Mouse (Mus musculus) gastrocnemius, adult 18-20 months (tissue): ENCODE measurements at regions not wholly inside any gene's neighbourhood (a gene's known extent, or its start where the extent isn't known, plus 50 kb on each side); places are given as distances from the start of the nearest gene placed in this dataset.

Experiments
- DNase-seq: peaks from one replicate; pipeline ENCODE4 v3.0.0; 2021; ENCODE audit warnings: low spot score

DNA sequence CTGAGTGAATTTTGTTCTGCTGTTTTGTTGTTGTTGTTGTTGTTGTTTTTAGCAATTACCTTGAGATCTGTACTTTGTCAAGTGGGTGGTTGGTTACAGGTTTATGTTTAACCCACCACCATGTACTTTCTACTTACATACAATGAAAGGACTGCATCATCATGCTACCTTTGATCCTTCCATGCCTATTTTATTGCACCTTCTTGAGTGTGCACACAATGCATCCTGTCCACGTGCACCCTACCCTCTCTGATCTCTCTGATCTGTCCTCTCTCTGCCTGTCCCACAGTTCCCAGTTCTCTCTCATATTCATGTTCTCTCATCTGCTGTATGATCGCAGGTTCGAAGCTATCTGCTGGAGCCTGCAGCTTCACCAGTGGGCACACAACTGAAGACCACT, 59.9 kb upstream of the Gas1 start:
- DNase-seq = no peak

DNA sequence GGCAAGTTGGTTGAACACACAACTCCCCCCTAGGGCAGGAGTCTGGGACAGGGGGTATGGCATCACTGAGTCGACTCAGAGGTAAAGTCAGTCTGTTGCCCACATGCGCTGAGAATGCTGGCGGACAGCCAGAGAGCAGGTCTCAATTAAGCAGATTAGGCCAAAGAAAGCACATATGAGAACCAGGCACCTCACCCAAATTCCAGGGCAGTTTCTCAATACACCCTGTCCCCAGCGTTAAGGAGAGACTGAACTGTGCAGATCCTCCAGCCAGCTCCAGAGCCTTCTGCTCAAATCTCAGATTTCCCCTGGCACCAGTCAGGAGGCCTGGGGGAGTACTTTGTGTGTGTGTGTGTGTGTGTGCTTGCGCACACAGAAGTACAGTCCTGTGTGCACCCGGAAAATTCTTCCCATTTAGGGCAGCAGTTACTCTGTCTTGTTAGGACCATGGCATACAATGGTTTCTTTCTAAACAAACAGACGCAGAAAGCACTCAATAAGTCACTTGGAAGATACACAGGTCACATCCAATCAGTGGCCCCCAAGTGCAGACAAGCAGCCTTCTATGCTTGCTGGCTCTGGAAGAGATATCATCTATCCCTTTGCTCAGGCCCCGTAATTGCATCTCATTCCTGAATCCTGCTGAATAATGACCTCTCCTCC, 65.4 kb upstream of the Gas1 start:
- DNase-seq = peak; percentile 30

DNA sequence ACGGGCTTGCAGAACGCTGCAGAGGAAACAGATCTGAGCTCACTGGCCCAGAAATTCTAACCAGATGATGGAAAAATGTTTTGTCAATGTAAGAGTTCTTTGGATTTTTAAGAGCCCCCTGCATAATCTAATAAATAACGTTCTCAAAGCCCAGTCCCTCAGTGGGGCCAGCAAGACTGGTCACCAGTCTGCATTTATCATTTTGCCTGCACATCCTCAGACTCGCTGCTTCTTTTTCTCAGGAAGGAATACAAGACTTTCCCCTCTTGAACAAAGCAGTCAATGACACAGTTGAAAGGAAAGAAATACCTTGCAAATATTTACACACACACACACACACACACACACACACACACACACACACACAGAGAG, 65.9 kb upstream of the Gas1 start:
- DNase-seq = no peak

DNA sequence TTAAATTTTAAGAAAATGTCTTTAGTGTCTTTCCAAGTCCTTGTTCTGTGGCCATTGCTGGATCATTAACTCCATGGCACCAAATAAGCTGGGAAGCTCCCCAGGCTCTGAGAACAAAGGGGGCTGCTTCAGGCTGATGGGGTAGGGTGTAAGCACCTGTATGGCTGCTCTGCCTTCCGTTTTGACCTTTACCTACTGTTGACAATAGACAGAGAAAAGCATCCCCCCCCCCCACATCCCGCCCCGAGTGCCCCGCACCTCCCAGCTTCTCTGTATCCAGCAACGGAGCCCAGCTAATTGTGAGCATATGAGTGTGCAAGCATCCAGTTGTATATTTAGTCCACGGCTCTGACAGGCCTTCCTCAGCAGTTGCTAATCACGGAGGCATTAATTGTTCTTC, 78.0 kb upstream of the Gas1 start:
- no peak for DNase-seq

DNA sequence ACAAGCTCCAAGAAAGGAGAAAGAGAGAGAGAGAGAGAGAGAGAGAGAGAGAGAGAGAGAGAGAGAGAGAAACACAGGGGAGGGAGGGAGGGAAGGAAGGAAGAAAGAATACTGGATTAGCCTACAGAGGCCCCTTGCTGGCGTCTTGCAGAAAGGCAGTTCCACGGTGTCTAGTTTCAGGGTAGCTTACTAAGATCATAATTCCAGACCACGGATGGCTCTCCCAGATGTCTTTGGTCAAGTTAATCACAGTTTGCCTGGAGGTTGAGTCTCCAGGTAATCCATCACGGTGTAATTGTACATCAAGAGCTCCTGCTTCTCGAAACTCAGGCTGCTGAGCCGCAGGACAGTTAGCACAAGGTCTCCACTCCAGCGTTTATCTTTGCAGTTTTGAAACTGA, 78.5 kb upstream of the Gas1 start:
- no peak for DNase-seq

DNA sequence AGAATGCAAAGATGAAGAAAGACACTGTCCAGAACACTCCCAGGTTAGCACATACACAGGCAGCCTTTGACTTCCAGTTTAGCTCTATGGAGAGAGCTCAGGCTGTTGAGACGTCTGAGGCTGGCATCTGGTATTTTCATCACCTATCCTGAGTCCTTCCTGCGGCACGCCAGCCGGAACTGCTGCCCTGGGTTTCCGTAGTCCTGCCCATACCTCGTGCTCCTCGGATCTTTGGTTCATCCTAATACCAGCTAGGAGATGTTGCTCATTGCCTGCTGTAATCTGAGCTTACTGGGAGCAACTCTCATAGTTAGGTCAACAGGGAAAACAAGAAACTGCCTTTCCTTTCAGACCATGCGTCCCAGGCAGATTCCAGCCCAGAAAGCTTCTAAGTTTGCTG, 79.8 kb upstream of the Gas1 start:
- no peak for DNase-seq

DNA sequence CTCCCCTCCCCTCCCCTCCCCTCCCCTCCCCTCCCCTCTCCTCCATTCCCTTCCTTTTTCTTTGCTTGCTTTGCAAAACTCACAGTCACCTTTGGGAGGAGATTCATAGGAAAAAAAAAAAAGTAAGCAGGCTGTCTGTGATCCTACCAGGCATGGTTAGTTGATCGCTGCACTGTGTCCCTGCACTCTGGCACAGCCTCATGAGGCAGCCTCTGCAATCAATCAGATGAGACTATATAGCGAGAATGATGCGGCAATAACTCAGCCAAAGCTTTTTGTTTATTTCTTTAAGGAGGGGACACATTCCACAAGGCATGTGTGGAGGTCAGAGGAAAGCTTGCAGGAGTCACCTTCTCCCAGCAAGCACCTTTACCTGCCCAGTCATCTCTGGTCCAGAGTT, 80.7 kb upstream of the Gas1 start:
- no peak for DNase-seq

DNA sequence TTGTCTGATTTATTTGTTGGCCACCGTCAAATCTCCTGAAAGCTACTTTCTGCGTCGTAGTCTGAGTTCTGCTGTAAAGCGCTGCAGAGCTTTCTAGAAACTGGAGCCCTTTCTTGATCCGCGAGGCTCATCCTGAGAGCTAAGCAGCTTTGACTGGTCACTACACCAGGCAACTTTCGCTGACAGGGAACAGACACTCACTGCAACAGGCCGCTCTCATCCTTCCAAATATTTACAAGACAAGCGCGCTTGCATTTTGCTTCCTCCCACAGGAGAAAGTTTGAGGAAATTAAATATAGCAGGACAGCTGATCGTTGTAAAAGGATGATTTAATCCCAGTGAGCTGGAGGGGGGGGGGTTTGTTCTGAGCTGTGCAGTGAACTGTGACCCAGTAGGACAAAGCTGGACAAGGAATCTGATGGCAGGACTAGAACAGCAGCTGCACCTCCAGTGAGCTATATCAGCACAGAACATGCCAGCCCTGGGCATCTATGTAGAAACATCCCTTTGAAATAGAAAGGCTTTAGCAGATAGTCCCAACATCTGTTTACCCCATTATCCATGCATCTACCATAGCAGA, 85.4 kb upstream of the Gas1 start:
- DNase-seq = no peak

DNA sequence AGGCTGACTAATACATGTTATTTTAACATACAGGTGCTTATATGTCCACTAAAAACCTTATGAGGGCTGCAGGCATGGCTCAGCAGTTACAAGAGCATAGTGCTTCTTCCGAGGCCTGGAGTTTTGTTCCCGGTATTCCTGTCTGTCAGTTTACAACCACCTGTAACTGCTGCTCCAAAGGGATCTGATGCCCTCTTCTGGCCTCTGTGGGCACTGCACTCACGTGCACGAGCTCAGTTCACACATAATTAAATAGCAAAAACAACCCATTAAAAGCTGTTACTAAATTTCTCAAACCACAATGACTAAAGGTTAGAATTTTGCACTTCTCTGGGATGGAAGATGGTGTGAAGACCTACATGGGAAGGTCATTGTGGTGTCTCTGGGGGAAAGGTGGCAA, 87.3 kb upstream of the Gas1 start:
- DNase-seq = no peak

DNA sequence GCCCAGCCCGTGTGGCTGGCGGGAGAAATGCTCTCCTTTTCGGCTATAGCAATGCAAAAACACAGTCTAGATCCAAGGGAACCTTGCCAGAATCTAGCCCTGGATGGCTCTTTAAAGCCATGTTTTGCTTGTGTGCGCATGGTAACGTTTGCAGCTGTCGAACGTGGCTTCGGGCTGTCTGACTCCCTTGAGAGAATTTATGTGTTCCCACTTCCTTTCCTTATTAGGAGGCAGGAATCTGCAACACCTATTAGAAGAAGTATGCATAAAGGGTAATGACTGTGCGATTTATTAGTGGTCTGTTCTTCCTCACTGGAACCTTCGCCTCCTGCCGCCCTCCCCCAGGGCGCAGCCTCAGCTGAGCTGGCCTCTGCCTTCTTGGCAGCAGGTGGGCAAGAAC, 90.4 kb upstream of the Gas1 start:
- peak; percentile 44 for DNase-seq

DNA sequence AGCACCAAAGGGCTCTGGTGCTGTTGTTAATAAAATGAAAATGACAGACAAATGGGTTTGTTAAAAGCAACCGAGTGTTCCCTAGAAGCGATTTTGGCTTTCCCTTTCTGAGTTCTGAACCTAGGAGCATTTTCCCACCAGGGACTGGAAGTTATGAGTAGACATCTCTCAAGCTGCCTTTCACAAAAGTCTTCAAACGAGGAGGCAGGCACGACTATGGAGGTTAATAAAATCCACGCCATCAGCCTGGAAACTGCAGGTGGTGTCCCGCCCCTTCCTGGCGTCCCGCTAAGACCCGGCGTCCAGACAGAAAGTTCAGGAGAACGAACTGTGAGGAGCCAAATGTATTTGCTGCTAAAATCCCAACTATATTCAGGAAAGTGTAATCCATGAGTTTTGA, 91.1 kb upstream of the Gas1 start:
- DNase-seq = no peak

DNA sequence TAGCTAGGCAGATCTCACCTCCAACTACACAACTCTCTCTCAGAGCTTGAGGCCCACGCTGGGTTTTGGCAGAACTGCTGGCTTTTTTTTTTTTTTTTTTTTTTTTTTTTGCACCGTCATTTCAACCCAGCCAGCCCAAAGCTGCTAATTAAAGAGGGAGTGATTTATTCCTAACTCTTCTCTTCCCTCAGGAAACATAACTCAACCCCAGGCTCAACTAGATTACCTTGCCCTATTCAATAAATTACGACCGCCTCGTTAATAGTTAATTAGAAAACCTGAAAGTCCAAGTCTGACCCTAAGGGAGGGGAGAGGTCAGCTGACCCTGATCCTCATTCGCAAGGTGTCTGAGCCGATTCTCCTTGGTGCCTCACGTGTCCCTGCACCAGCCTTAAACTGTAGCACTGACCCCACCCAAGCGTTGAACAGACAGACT, 92.3 kb upstream of the Gas1 start:
- DNase-seq = no peak

DNA sequence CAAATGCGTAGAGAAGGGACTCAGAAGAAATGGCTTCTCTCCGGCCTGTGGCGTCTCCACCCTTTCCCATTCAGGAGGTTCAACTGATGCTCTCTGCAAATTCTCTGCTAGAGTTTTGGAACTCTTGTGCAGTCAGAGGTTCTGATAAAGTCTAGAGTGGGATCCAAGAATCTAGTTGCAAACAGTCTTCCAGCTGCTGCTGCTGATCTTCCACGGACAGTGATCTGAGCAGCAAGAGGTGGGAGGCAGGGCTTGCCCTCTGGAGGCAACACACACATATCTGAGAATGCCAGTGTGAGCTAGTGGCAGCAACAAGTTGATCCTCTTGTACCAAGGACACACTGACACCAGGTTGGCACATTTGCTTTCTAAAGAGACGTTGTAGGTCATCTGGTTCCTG, 93.4 kb upstream of the Gas1 start:
- DNase-seq = no peak

DNA sequence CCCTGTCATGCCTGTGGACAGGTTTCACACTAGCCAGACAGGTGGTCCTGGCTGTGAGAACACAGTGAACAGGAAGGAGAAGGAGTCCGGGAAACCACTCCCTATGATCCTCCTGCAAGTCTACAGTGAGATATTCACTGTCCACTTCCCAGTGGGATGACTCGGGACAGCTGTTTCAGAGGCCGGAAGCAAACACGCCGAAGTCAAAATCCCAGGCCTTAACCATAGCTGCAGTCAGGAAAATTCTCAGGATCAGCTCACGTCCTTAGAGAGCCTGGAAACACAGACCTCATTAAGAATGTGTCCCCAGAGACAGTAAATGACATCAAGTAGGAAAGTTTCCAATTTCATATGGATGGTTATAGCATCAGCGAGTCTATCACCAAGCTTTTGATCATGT, 96.2 kb upstream of the Gas1 start:
- no peak for DNase-seq

DNA sequence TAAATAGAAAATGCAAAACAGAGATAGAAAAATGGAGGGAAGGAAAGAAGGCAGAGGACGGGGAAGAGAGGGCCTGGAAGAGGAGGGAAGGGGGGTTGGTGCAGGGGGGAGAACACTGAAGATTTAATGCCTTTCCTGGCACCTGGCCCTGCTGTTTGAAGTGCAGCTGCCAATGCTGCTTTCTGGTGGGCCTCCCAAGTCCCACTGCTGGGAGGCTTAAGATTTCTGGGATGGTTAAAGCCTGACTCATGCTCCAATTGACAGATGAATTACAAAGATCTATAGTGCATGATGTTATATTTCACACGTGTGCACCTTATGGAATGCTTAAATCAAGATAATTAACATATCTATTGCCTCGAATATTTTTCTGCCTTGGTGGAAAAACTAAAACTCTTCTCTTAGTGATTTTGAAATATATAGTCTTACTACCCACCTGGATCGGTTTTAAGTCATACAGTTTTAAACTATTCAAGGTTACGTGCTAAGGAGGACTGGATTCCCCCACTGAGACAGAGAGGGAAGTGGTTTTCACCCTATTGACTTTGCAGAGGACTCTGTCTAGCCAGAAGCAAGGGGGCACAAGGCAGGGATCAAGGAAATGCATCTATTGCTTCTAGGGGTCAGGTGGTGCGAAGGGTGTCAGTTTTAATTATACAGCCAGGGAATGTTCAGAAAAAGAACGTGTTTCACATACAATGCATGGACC, 105.5 kb upstream of the Gas1 start:
- DNase-seq = no peak

DNA sequence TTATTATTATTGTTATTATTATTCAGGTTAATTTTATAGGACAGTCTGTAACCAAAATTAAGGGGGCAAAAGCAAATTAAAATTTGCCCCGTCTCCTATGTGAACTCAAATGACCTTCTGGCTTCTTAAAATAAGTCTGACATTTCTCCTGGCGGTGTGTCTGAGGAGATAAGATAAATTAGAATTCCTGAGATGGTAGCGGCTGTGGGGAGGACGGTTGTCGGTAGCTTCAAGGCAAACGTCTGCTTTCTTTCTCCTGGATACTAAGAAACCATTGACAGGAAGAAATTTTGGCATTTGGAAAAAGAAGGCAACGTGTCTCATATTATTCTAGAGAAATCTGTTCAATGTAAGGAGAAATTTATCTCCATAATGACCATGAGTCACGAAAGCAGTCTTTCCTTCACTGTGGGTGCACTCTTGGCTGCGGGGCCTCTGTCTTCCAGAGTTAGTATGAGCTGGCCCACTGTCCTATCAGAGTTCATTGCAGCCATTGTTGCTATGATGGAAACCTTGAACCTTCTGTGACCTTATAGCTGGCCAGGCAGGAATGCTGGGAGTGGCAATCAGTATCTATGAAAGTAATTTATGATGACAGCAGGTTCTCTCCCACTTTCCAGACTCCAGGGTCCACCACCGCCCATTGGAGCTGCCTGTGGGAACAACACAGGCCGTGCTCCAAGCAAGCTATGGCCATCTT, 109.5 kb upstream of the Gas1 start:
- peak; percentile 24 for DNase-seq

DNA sequence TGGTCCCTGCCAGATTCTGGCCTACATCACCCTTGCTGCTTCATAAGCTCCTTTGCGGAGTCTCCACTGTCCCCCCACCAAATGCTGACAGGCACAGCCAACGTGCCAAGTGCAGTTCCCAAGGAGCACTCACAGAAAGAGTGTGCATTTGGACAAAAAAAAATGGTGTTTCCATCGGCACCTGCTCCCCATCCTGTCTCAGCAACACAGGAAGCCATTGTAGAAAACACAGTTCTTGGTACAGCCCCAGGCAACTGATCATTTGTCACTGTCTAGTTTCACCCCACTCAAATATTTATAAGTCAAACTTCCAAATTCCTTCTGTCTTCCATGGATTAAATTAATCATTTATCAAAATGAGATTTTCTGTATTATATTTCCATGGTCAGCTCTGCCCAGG, 112.5 kb upstream of the Gas1 start:
- no peak for DNase-seq

DNA sequence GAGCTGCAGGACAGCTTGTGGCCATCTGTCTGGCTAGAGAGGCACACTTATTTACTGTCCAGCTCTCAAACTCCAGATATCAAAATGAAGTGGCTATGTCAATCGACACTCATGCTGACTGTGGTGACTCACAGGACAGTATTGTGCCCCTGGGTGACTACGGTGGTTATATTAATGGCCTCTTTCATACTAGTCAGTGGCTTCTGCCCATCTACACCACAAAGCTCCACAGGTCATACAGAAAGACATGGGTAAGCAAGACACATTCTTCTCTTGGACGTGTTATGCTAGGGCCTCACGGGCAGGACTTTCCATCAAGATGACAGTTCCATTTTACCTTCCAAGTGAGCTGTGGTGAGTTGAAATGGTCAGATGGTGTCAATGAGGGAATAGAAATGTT, 113.7 kb upstream of the Gas1 start:
- DNase-seq = no peak

DNA sequence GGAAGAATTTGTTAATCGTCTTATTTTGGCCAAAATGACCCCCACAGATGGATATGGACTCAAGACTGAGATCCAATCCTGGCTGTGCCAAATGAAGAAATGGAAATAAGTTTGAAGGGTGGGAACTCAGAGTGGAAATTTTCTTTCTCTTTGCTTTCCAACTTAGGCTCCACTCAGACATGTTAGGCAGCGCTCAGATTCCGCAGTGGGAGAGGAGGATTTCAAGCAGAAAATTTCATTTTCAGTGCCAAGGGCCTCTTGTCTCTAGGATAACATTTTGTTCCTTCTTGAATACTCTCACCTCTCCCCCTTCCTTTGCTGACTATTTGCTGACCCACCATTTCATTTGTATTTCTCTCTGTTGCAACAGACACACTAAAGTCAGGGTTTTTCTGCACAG, 114.2 kb upstream of the Gas1 start:
- DNase-seq = peak; percentile 46

DNA sequence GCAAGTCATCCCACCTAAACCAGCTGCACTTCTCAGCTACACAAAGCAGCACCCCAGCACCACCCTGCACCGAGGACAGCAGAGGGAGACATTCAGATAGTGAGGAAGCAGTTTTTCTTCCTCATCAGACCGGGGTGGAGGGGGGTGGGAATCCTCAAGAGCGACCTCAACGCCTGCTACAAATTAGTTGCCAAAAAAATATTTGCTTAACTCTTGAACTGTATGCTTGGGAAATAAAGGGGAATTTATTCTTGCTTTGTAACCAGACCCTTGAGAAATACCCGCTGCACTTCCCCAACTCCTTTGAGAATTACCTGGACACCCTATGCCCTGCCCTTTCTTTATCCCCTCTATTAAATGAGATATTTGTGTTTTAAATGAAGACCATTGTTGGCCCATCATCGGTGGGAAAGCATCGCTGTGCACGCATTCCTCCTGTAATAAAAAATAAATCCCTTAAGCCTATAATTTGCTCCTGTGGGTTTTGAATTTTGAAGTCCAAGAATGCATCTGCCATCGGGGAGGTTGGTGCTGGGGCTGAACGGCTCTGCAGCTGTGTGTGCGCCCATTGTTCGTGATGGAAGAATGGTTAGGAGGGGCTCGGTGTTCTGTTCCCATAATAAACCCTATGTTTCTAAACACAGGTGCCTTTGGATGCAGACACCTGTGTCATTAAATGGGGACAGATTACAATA, 119.2 kb upstream of the Gas1 start:
- no peak for DNase-seq

DNA sequence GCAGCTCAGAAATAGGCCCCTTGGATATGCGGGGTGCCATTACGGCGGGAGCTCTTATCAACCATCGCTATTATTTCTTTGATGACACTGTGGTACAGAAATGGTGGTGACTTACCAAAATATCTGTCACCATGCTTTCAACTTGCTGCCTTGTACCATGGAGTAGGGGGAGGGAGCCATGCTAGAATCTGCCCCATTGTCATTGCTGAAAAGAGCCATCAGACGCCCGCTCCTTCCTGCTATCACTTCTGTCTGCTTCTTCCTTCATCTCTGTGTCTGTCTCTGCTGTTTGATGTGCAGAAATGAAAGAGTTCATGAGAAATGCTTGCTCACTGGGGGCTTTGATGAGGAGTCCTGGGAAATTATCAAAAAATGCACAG, 119.7 kb upstream of the Gas1 start:
- no peak for DNase-seq

DNA sequence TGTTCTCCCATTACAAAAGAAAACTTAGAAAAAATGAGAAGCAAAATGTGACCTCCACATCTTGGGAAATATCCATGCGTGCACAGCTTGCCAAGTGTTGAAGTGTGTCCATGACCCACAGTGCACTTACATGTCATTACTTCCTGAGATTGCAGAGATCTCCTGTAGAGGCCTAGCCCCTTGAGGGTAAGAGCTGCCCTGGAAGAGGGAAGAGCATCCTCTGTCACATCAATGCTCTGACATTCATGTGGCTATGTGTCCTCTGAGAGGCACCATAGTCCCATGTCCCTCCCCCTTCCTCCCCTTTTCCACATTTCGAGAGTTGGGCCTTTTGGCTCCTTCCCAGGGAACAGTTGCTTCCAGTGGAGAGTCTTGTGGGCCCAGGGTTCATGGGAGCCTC, 121.4 kb upstream of the Gas1 start:
- DNase-seq = peak; percentile 50
